Mouse (Mus musculus) heart, postnatal 0 days (tissue): ENCODE results near the gene Gm44790. TPM values are rescaled to one million over a fixed set of nuclear protein-coding genes. Genes with fewer than 3 reads are reported as not detected.
"Not testable (repeated sequence)": the region's sequence is repeated elsewhere in the genome, so short reads cannot be mapped to it uniquely, and the experiment has no call there.

ENCODE experiments used
- ATAC-seq: fragments of 200-750 bp; cut with Nextera tagmentation; 2 replicates; pipeline ENCODE4 v1.8.0; 2017; ENCODE audit warnings: low read depth, moderate number of reproducible peaks, moderate library complexity; ENCODE audit not compliant: insufficient read depth
- DNase-seq: peaks from one replicate; pipeline ENCODE4 v3.0.0-alpha.2; 2016; ENCODE audit warnings: low spot score
- H3K27ac ChIP-seq: fragments of 300-500 bp; sonication (generic); 2 replicates; pipeline ENCODE4 v1.5.1; 2014; ENCODE audit warnings: low read depth, mild to moderate bottlenecking
- H3K27me3 ChIP-seq: fragments of 300-500 bp; sonication (generic); 2 replicates; pipeline ENCODE4 v1.6.1; 2014; ENCODE audit warnings: low read length, mixed read lengths; ENCODE audit not compliant: control insufficient read depth, insufficient read depth
- H3K36me3 ChIP-seq: fragments of 300-500 bp; sonication (generic); replicated peaks from 2 replicates; pipeline ENCODE4 v1.6.1; 2014; ENCODE audit warnings: low read length, mixed read lengths; ENCODE audit not compliant: control insufficient read depth, insufficient read depth
- H3K4me1 ChIP-seq: fragments of 300-500 bp; sonication (generic); 2 replicates; pipeline ENCODE4 v1.6.1; 2014; ENCODE audit warnings: antibody characterized with exemption; ENCODE audit not compliant: control insufficient read depth, insufficient read depth
- H3K4me2 ChIP-seq: fragments of 300-500 bp; sonication (generic); 2 replicates; pipeline ENCODE4 v1.6.1; 2014; ENCODE audit warnings: low read depth, mild to moderate bottlenecking, low read length, moderate library complexity
- H3K4me3 ChIP-seq: fragments of 300-500 bp; sonication (generic); 2 replicates; pipeline ENCODE4 v1.5.1; 2014; ENCODE audit warnings: low read depth, low read length
- H3K9ac ChIP-seq: fragments of 300-500 bp; sonication (generic); replicated peaks from 2 replicates; pipeline ENCODE4 v1.6.1; 2014; ENCODE audit warnings: low read depth, low read length, mixed read lengths
- H3K9me3 ChIP-seq: fragments of 300-500 bp; sonication (generic); replicated peaks from 2 replicates; pipeline ENCODE4 v1.6.1; 2016; ENCODE audit warnings: low read length; ENCODE audit not compliant: control insufficient read depth
- CTCF ChIP-seq: IDR thresholded peaks from 2 replicates; pipeline ENCODE4 v1.5.1; 2016; ENCODE audit warnings: antibody characterized with exemption, control low read depth, low read depth
- EP300 ChIP-seq: IDR thresholded peaks from 2 replicates; pipeline ENCODE4 v1.6.1; 2016; ENCODE audit warnings: antibody characterized with exemption, low read depth
- WGBS: fragments of 180-500 bp; shearing (Covaris S2); extraction: QIAGEN DNeasy Blood & Tissue Kit; methylation state at CpG from one replicate; pipeline ENCODE4 v1.1.7; 2014; 5-methylcytosine and 5-hydroxymethylcytosine counted together
- polyA plus RNA-seq: library from polyadenylated mRNA; unstranded; fragments of >200 nt; fragmentation: Nextera tagmentation; extraction: Ambion mirVana; gene quantifications from 2 replicates; pipeline ENCODE4 v1.2.1, GENCODE M21; 2015
- total RNA-seq: library from RNA; depleted of rRNA; stranded (reverse); fragments of >200 nt; gene quantifications from 2 replicates; pipeline ENCODE4 v1.2.3, GENCODE M21; 2014; ENCODE audit warnings: low replicate concordance; rRNA removed

Gene Gm44790
- total and polyA plus RNA-seq, 2 experiments from 2014 or later, result not detected

GRCm38 (mm10) chr6:86489945-86490344, 63.5 kb downstream of the Gm44790 start:
- no peak for DNase-seq
- no peaks in the 10 kb centered on the region for H3K27me3 ChIP-seq
- H3K4me3 ChIP-seq, result no peak overlapping the region
- no peak overlapping the region for H3K27ac ChIP-seq
- no peak for ATAC-seq
- no peaks in the 10 kb centered on the region for H3K36me3 ChIP-seq
- 92% methylated on average over 2 of the region's 2 CpGs for WGBS
- no peak for TF ChIP-seq CTCF
- no peak for TF ChIP-seq EP300
- no peaks in the 10 kb centered on the region for H3K9me3 ChIP-seq
- no peak overlapping the region for H3K4me2 ChIP-seq
- H3K9ac ChIP-seq, result no peak overlapping the region
- peaks cover 17% of the 10 kb centered on the region for H3K4me1 ChIP-seq

GRCm38 (mm10) chr6:86490413-86490812, 64.0 kb downstream of the Gm44790 start:
- H3K27ac ChIP-seq, H3K36me3 ChIP-seq, H3K9me3 ChIP-seq, H3K4me2 ChIP-seq, ATAC-seq, DNase-seq, H3K4me3 ChIP-seq, H3K27me3 ChIP-seq, H3K9ac ChIP-seq: not testable (repeated sequence)
- H3K4me1 ChIP-seq, result peaks cover 17% of the 10 kb centered on the region
- 89% methylated on average over 8 of the region's 8 CpGs for whole genome bisulfite sequencing

GRCm38 (mm10) chr6:86493469-86494263, 67.2 kb downstream of the Gm44790 start:
- DNase-seq (no peak), ATAC-seq (no peak)
- Histone ChIP-seq H3K4me1 (peaks cover 11% of the 10 kb centered on the region), H3K4me2 (no peak overlapping the region), H3K36me3 (no peaks in the 10 kb centered on the region), H3K27me3 (no peaks in the 10 kb centered on the region), H3K9me3 (no peaks in the 10 kb centered on the region), H3K27ac (peak overlapping the region; percentile 53), H3K9ac (no peak overlapping the region), H3K4me3 (no peak overlapping the region)
- WGBS, result 47% methylated on average over 13 of the region's 13 CpGs
- TF ChIP-seq CTCF, result no peak
- TF ChIP-seq EP300, result peak; percentile 41; the same call in 1 of the 2 replicates

- Histone ChIP-seq H3K4me2 (no peak overlapping the region), H3K4me1 (peaks cover 11% of the 10 kb centered on the region), H3K9me3 (no peaks in the 10 kb centered on the region), H3K36me3 (no peaks in the 10 kb centered on the region), H3K9ac (no peak overlapping the region), H3K27ac (no peak overlapping the region), H3K27me3 (no peaks in the 10 kb centered on the region), H3K4me3 (no peak overlapping the region)
- WGBS, result 95% methylated on average over 7 of the region's 7 CpGs
- TF ChIP-seq EP300, result no peak
- TF ChIP-seq CTCF, result peak; percentile 19; the same call in 1 of the 2 replicates
- DNase-seq, result no peak
- no peak for ATAC-seq
Measured at GRCm38 (mm10) chr6:86494767-86495166, 68.3 kb downstream of the Gm44790 start.

Other genes with a start within 250 kb of the Gm44790 start
- gene Tgfa, start 231.4 kb upstream of the Gm44790 start, total RNA-seq, result 7.2 and 13.1 TPM in 2 replicates
- 1.1 TPM in 2 replicates for gene Tgfa, start 231.4 kb upstream of the Gm44790 start, polyA plus RNA-seq
- gene Fam136a, start 61.0 kb upstream of the Gm44790 start, total RNA-seq, result 44.3 and 48.2 TPM in 2 replicates
- gene Fam136a, start 61.0 kb upstream of the Gm44790 start, polyA plus RNA-seq, result 75.9 TPM in 2 replicates
- gene Snrpg, start 55.4 kb upstream of the Gm44790 start, total RNA-seq, result 35.6 and 52.8 TPM in 2 replicates
- gene Snrpg, start 55.4 kb upstream of the Gm44790 start, polyA plus RNA-seq, result 159 and 170 TPM in 2 replicates
- gene Pcyox1, start 29.5 kb upstream of the Gm44790 start, total RNA-seq, result 44.5 and 55.8 TPM in 2 replicates
- 44.5 and 44.7 TPM in 2 replicates for gene Pcyox1, start 29.5 kb upstream of the Gm44790 start, polyA plus RNA-seq
- 50.5 and 76.7 TPM in 2 replicates for gene Tia1, start 22.4 kb upstream of the Gm44790 start, total RNA-seq
- gene Tia1, start 22.4 kb upstream of the Gm44790 start, polyA plus RNA-seq, result 67.8 and 72.0 TPM in 2 replicates
- gene C87436, start 11.7 kb downstream of the Gm44790 start, total RNA-seq, result 9.1 and 9.9 TPM in 2 replicates
- gene C87436, start 11.7 kb downstream of the Gm44790 start, polyA plus RNA-seq, result 16.4 and 16.9 TPM in 2 replicates
- 46.2 and 55.2 TPM in 2 replicates for gene Pcbp1, start 99.7 kb downstream of the Gm44790 start, total RNA-seq
- 276 and 285 TPM in 2 replicates for gene Pcbp1, start 99.7 kb downstream of the Gm44790 start, polyA plus RNA-seq
- gene Asprv1, start 201.5 kb downstream of the Gm44790 start, total RNA-seq, result 0.38 and 3.1 TPM in 2 replicates
- gene Asprv1, start 201.5 kb downstream of the Gm44790 start, polyA plus RNA-seq, result 0.32 and 0.36 TPM in 2 replicates
- gene Mxd1, start 242.5 kb downstream of the Gm44790 start, total RNA-seq, result 5.0 and 7.7 TPM in 2 replicates
- 3.6 and 4.9 TPM in 2 replicates for gene Mxd1, start 242.5 kb downstream of the Gm44790 start, polyA plus RNA-seq